Comparison of ENCODE assay signal across 31 mouse cellular contexts in the genomic region with DNA sequence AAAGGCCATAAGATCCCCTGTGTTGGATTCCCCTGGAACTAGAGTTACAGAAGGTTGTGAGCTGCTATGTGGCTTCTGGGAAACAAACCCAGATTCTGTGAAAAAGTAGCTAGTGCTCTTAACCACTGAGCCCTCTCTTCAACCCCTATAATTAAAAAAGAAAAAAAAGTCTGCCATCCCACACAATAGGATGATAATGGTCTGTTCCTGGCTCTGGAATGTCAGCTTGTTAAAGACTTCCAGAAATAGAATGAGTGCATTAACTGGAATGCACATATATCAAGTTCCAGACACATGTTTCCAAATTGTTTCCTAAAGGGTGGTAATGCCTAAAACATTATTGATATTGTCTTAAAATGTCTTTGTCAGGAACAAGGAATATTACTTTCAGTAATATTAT. TPM values are rescaled to one million over a fixed set of nuclear protein-coding genes. Genes with fewer than 3 reads are reported as not detected.
A peak's percentile ranks its signal among the peaks of the same experiment; 100 is the strongest.
DNase-seq lines count a peak whose midpoint lies in the region; ATAC-seq and TF ChIP-seq lines count a peak whose summit lies in the region.
"Had no signal": no experiment of that assay in that cellular context is flagged by ENCODE, and none has a peak within 500 bp of the region (broad histone marks: within the 10 kb centered on the region; RNA-seq: fewer than 3 reads in every experiment).

No protein-coding gene starts in this region.

- no peaks in the 10 kb centered on the region for H3K27me3 ChIP-seq in heart, embryonic 10.5 days (ENCODE audit: insufficient read depth, poor library complexity, severe bottlenecking)
- H3K27me3 ChIP-seq in heart, embryonic 15.5 days = no peaks in the 10 kb centered on the region
- H3K27me3 ChIP-seq: forebrain, embryonic 15.5 days; hindbrain, embryonic 15.5 days; liver, embryonic 15.5 days; neural tube, embryonic 12.5 days had no signal

- no peak for TF ChIP-seq CTCF in embryonic fibroblast, embryonic 13.5 days (IDR thresholded peaks at IDR 0.05; ENCODE audit: borderline replicate concordance, insufficient read depth, low read length)

- no peak overlapping the region for H3K4me3 ChIP-seq in heart, embryonic 10.5 days
- no peak overlapping the region for H3K4me3 ChIP-seq in heart, embryonic 15.5 days
- H3K4me3 ChIP-seq in embryonic fibroblast, embryonic 13.5 days (ENCODE audit: insufficient read depth, low read length) = no peak overlapping the region
- H3K4me3 ChIP-seq: forebrain, embryonic 10.5 days; forebrain, embryonic 15.5 days; gastrocnemius, adult 2 months; hindbrain, embryonic 10.5 days; hindbrain, embryonic 15.5 days; liver, embryonic 15.5 days; neural tube, embryonic 12.5 days had no signal

- H3K9ac ChIP-seq in heart, embryonic 15.5 days = no peak overlapping the region
- H3K9ac ChIP-seq: forebrain, embryonic 15.5 days; hindbrain, embryonic 15.5 days; liver, embryonic 15.5 days; lung, embryonic 14.5 days; neural tube, embryonic 12.5 days had no signal

- peak overlapping the region; percentile 71; the same call in 1 of the 2 replicates for H3K27ac ChIP-seq in heart, embryonic 10.5 days
- peak overlapping the region; percentile 73 for H3K27ac ChIP-seq in heart, embryonic 15.5 days
- peak overlapping the region; percentile 52; the same call in 1 of the 2 replicates for H3K27ac ChIP-seq in embryonic fibroblast, embryonic 13.5 days (ENCODE audit: insufficient read depth, low read length)
- H3K27ac ChIP-seq: forebrain, embryonic 10.5 days; forebrain, embryonic 15.5 days; gastrocnemius, adult 2 months; hindbrain, embryonic 10.5 days; hindbrain, embryonic 15.5 days; liver, embryonic 15.5 days; neural tube, embryonic 12.5 days; stomach, postnatal 0 days had no signal

- TF ChIP-seq POLR2A in embryonic fibroblast, embryonic 13.5 days (IDR thresholded peaks at IDR 0.05; ENCODE audit: low read depth, low read length) = no peak

- no peak overlapping the region for H3K4me2 ChIP-seq in heart, embryonic 15.5 days
- H3K4me2 ChIP-seq: forebrain, embryonic 15.5 days; hindbrain, embryonic 15.5 days; liver, embryonic 15.5 days; lung, embryonic 14.5 days; midbrain, embryonic 11.5 days; neural tube, embryonic 12.5 days had no signal

- intact Hi-C loops in heart, postnatal 36 days (cut with DNase I) = loop anchor here (5.0 kb wide), 1 partner anchor 107 kb away; no protein-coding TSS in a partner anchor

- DNase-seq in heart, embryonic 10.5 days (ENCODE audit: low spot score) = no peak
- DNase-seq in heart, adult 9 months (ENCODE audit: low spot score in 2 of 2) = no peak
- no peak for DNase-seq in heart, postnatal 36 days
- peak; percentile 27 for DNase-seq in 3T3-L1 (ENCODE audit: low read depth, low spot score)
- DNase-seq in urinary bladder, postnatal 10 days (ENCODE audit: low spot score) = no peak
- DNase-seq: adrenal gland, adult 2 months; adrenal gland, postnatal 36 days; cerebellum, adult 2 months; cerebellum, postnatal 14 days; gastrocnemius, adult 2 months; gastrocnemius, postnatal 36 days; kidney, adult 11 months; kidney, postnatal 14 days; layer of hippocampus, adult 9-11 months; lung, embryonic 14.5 days; lung, postnatal 36 days; right cerebral cortex, postnatal 4 days; thymus, adult 18-20 months; thymus, postnatal 25 days had no signal

- no peaks in the 10 kb centered on the region for H3K36me3 ChIP-seq in heart, embryonic 10.5 days
- no peaks in the 10 kb centered on the region for H3K36me3 ChIP-seq in heart, embryonic 15.5 days
- H3K36me3 ChIP-seq: forebrain, embryonic 10.5 days; forebrain, embryonic 15.5 days; hindbrain, embryonic 10.5 days; hindbrain, embryonic 15.5 days; liver, embryonic 15.5 days; neural tube, embryonic 12.5 days had no signal

- H3K4me1 ChIP-seq in heart, embryonic 10.5 days = no peaks in the 10 kb centered on the region
- H3K4me1 ChIP-seq in heart, embryonic 15.5 days (replicated peaks) = 0 out of 2 replicates have a peak, but pooled peaks cover 5% of the 10 kb centered on the region
- no peaks in the 10 kb centered on the region for H3K4me1 ChIP-seq in embryonic fibroblast, embryonic 13.5 days (ENCODE audit: control insufficient read depth, insufficient read depth, low read length)
- H3K4me1 ChIP-seq: forebrain, embryonic 15.5 days; hindbrain, embryonic 10.5 days; hindbrain, embryonic 15.5 days; liver, embryonic 15.5 days; neural tube, embryonic 12.5 days had no signal

- no peaks in the 10 kb centered on the region for H3K9me3 ChIP-seq in heart, embryonic 10.5 days
- no peaks in the 10 kb centered on the region for H3K9me3 ChIP-seq in heart, embryonic 15.5 days (replicated peaks)
- H3K9me3 ChIP-seq: forebrain, embryonic 10.5 days; forebrain, embryonic 15.5 days; hindbrain, embryonic 10.5 days; hindbrain, embryonic 15.5 days; liver, embryonic 15.5 days; neural tube, embryonic 12.5 days had no signal

- ATAC-seq in heart, embryonic 15.5 days (replicated peaks; ENCODE audit: insufficient number of reproducible peaks, insufficient read depth, low FRiP score, low read depth) = 0 out of 2 replicates have a peak, but pooled peaks have one; percentile 62
- ATAC-seq: activated CD4-positive, CD25-positive, alpha-beta regulatory T cell, adult 4 months; forebrain, embryonic 15.5 days; inflammation-experienced regulatory T-cells, adult 6 months had no signal

RNA-seq across cellular contexts. Expression of a gene that starts 10.0 kb away (rescaled TPM):
- polyA plus RNA-seq in heart, embryonic 10.5 days (2016; fragmentation: Nextera tagmentation; extraction: Ambion mirVana) = 21.1 and 25.7 TPM in 2 replicates
- polyA plus RNA-seq in heart, embryonic 15.5 days (2015; fragmentation: Nextera tagmentation; extraction: Ambion mirVana) = 6.2 and 10.1 TPM in 2 replicates
- total RNA-seq in heart, postnatal 36 days (2021) = 10 to 100 TPM; 14.3 to 15.2 TPM
- 29.1 and 34.0 TPM in 2 replicates for polyA plus RNA-seq in embryonic fibroblast, embryonic 13.5 days (2011; ENCODE audit: insufficient read length, low read depth, missing spikeins)

RNA-seq across cellular contexts. Expression of a gene that starts 44.2 kb away (rescaled TPM):
- 647 and 1,387 TPM in 2 replicates for polyA plus RNA-seq in heart, embryonic 10.5 days (2016; fragmentation: Nextera tagmentation; extraction: Ambion mirVana)
- 1,445 and 1,519 TPM in 2 replicates for polyA plus RNA-seq in heart, embryonic 15.5 days (2015; fragmentation: Nextera tagmentation; extraction: Ambion mirVana)
- 1,000 to 10,000 TPM; 1,744 to 1,878 TPM for total RNA-seq in heart, postnatal 36 days (2021)
- polyA plus RNA-seq in embryonic fibroblast, embryonic 13.5 days (2011; ENCODE audit: insufficient read length, low read depth, missing spikeins) = not detected in 2 replicates

Comparison
In these comparisons a context has a peak if more than half of its experiments do, and no peak if none do; other contexts are left out.
1. RNA of a gene that starts 44.2 kb away (polyA plus RNA-seq): 1,445 to 1,519 TPM in heart, embryonic 15.5 days and 647 to 1,387 TPM in heart, embryonic 10.5 days; not detected in embryonic fibroblast, embryonic 13.5 days; every median in the first group is over 100 times any median in the second.
2. Peak in every context shown above with its lines, with median percentiles within 50 percentile points of each other: H3K27ac ChIP-seq.